26 mouse cellular contexts compared by ENCODE assay signal in the genomic region with DNA sequence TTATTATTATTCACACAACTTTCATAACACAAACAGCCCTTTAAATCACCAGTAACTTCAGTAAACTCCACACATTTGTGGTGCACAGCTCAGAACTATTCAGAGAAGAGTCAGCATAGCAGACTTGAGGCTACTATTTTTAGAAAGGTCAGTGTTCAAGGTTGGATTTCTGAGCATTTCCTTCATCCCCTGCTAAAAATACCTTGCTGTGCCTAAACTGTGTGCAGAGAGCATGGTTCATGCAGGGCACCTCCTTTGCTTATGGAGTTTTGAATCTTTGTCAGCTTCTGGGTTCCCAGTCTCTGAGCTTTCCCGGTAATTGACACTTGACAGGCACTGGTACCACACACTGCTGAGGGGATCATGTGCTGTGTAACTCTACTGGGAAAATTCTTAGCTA.
"Had no signal": no experiment of that assay in that cellular context is flagged by ENCODE, and none has a peak within 500 bp of the region (broad histone marks: within the 10 kb centered on the region; RNA-seq: fewer than 3 reads in every experiment).

No protein-coding gene starts in this region.

- H3K27ac ChIP-seq: kidney, postnatal 0 days; layer of hippocampus, adult 2 months; left cerebral cortex, adult 2 months; limb, embryonic 12.5 days; limb, embryonic 15.5 days; liver, embryonic 14.5 days; midbrain, embryonic 10.5 days; neural tube, embryonic 12.5 days; neural tube, embryonic 15.5 days; stomach, postnatal 0 days had no signal

- ATAC-seq: liver, postnatal 0 days; lung, postnatal 0 days had no signal

- H3K27me3 ChIP-seq: limb, embryonic 15.5 days; megakaryocyte, embryonic 14.5 days had no signal

- H3K9ac ChIP-seq: limb, embryonic 12.5 days; limb, embryonic 15.5 days; liver, embryonic 14.5 days; liver, postnatal 0 days; lung, embryonic 14.5 days; neural tube, embryonic 12.5 days; neural tube, embryonic 15.5 days had no signal

- H3K4me2 ChIP-seq: limb, embryonic 12.5 days; limb, embryonic 15.5 days; liver, embryonic 11.5 days; lung, embryonic 14.5 days; neural tube, embryonic 12.5 days; neural tube, embryonic 15.5 days had no signal

- H3K36me3 ChIP-seq: limb, embryonic 12.5 days; limb, embryonic 15.5 days; midbrain, embryonic 10.5 days; neural tube, embryonic 12.5 days; neural tube, embryonic 15.5 days had no signal

- H3K4me3 ChIP-seq: layer of hippocampus, adult 2 months; left cerebral cortex, adult 2 months; limb, embryonic 12.5 days; limb, embryonic 15.5 days; megakaryocyte, embryonic 14.5 days; midbrain, embryonic 10.5 days; neural tube, embryonic 12.5 days; neural tube, embryonic 15.5 days had no signal

- DNase-seq: kidney, postnatal 25 days; layer of hippocampus, adult 9-11 months; layer of hippocampus, postnatal 36 days; left cerebral cortex, postnatal 4 days; liver, postnatal 0 days; lung, embryonic 14.5 days; midbrain, embryonic 14.5 days; right cerebral cortex, adult 18-20 months; right cerebral cortex, postnatal 14 days; right cerebral cortex, postnatal 4 days; thymus, adult 2 months; thymus, postnatal 14 days; thymus, postnatal 4 days had no signal

- H3K9me3 ChIP-seq: limb, embryonic 12.5 days; limb, embryonic 15.5 days; megakaryocyte, embryonic 14.5 days; midbrain, embryonic 10.5 days; neural tube, embryonic 12.5 days; neural tube, embryonic 15.5 days had no signal

- H3K4me1 ChIP-seq: neural tube, embryonic 12.5 days had no signal
